Mouse (Mus musculus): ENCODE data around the gene Bcam. TPM values are rescaled to one million over a fixed set of nuclear protein-coding genes. Genes with fewer than 3 reads are reported as not detected.

The Bcam gene
- polyA plus RNA-seq, 1 experiment = 29.3 TPM

DNA sequence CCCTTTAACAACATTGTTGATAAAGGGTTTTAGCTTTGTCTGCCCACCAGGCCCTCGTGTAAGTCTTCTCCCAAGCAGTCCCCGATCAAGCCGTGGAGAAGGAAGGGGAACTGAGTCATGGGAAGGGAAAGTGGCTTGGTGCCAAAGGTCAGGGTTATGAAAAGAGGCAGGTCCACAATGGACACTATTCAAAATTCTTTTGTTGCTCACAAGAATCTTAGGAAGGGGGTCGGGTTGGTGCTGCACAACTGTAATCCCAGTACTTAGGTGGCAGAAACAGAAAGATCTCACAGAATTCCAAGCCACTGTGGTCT, 19.8 kb downstream of the Bcam start:
- H3ac ChIP-seq (ENCODE audit: control insufficient read depth, insufficient read length) = no peak overlapping the region
- H3K4me2 ChIP-seq (ENCODE audit: low read depth) = peak overlapping the region; percentile 69
- H3K36me3 ChIP-seq (ENCODE audit: control insufficient read depth, insufficient read depth) = no peaks in the 10 kb centered on the region
- TF ChIP-seq REST (IDR thresholded peaks at IDR 0.05; ENCODE audit: insufficient read depth, insufficient read length) (no peak), TCF12 (IDR thresholded peaks at IDR 0.05; ENCODE audit: insufficient read depth, poor library complexity, severe bottlenecking) (no peak), MYOG (IDR thresholded peaks at IDR 0.05; ENCODE audit: control insufficient read depth in 1 of 3, insufficient read depth in 1 of 3, insufficient read length in 2 of 3, low read depth in 2 of 3) (no peak), E2F4 (IDR thresholded peaks at IDR 0.05; ENCODE audit: insufficient read depth) (no peak), TCF3 (IDR thresholded peaks at IDR 0.05; ENCODE audit: insufficient read length, low read depth) (no peak), USF1 (IDR thresholded peaks at IDR 0.05; ENCODE audit: low read depth) (no peak), POLR2AphosphoS2 (IDR thresholded peaks at IDR 0.05; ENCODE audit: insufficient read length, low read depth) (no peak), POLR2A (IDR thresholded peaks at IDR 0.05; ENCODE audit: insufficient read length, low read depth) (no peak), CEBPB (IDR thresholded peaks at IDR 0.05; ENCODE audit: insufficient read depth, poor library complexity, severe bottlenecking) (no peak), MYOD1 (IDR thresholded peaks at IDR 0.05; ENCODE audit: control insufficient read depth in 1 of 3, insufficient read length in 2 of 3, low read depth in 2 of 3) (no peak), MAX (IDR thresholded peaks at IDR 0.05; ENCODE audit: low read depth) (no peak), SRF (IDR thresholded peaks at IDR 0.05; ENCODE audit: control insufficient read depth, insufficient read length, low read depth) (no peak)
- H3K79me2 ChIP-seq (ENCODE audit: control insufficient read depth, insufficient read depth) = no peaks in the 10 kb centered on the region
- H3K27me3 ChIP-seq (ENCODE audit: control insufficient read depth, insufficient read depth, insufficient read length) = no peaks in the 10 kb centered on the region
- H3K4me3 ChIP-seq = peak overlapping the region; percentile 63

DNA sequence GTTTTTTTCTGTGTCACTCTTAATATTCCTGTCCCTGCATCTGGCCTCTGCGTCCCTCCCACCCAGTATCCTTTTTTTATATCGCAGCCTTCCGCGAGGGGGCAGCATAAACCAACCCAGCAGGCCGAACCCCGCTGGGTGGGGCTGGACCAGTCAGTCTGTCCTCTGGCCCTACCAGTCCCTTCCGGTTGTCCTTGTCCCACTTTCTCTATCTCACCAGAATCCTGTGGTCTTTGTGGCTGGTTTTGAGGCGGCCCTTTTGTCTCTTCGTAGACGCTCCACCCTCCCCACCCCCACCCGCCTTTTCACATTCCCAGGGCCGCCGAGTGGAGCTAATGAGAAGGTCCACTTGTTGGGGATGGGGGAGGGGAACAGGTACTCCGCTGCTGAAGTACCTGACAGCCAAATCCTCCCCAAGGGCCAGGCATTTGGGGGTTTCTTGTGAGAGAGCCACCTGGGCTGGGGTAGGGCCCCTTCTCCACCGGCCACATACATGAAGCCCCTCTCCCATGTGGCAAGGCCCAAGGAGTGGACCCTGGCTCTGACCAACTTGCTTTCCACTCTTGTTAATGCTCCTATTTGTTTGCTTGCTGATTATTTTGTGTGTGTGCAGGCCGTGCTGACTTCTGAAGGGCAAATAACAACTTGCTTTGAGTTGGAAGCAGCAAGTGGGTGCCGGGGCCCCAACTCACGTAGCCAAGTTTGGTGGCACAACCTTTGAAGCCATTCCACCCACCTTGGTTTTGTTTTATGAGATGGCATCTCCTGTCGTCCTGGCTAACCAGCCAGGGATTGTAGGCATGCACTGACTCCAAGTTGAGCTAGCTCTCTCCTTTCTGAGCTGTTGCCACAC, 20.4 kb downstream of the Bcam start, which contains the start of gene Nectin2:
TSS of gene Nectin2 (minus strand) at position 267 of the 853 bp plus-strand sequence.
- H3K79me2 ChIP-seq (ENCODE audit: control insufficient read depth, insufficient read depth) = no peaks in the 10 kb centered on the region
- no peak for TF ChIP-seq MAX (IDR thresholded peaks at IDR 0.05; ENCODE audit: low read depth)
- TF ChIP-seq TCF12 (IDR thresholded peaks at IDR 0.05; ENCODE audit: insufficient read depth, poor library complexity, severe bottlenecking) = no peak
- TF ChIP-seq TCF3 (IDR thresholded peaks at IDR 0.05; ENCODE audit: insufficient read length, low read depth) = no peak
- TF ChIP-seq E2F4 (IDR thresholded peaks at IDR 0.05; ENCODE audit: insufficient read depth) = no peak
- no peak for TF ChIP-seq REST (IDR thresholded peaks at IDR 0.05; ENCODE audit: insufficient read depth, insufficient read length)
- no peak for TF ChIP-seq MYOG (IDR thresholded peaks at IDR 0.05; ENCODE audit: control insufficient read depth in 1 of 3, insufficient read depth in 1 of 3, insufficient read length in 2 of 3, low read depth in 2 of 3)
- TF ChIP-seq POLR2AphosphoS2 (IDR thresholded peaks at IDR 0.05; ENCODE audit: insufficient read length, low read depth) = no peak
- no peak for TF ChIP-seq SRF (IDR thresholded peaks at IDR 0.05; ENCODE audit: control insufficient read depth, insufficient read length, low read depth)
- TF ChIP-seq CEBPB (IDR thresholded peaks at IDR 0.05; ENCODE audit: insufficient read depth, poor library complexity, severe bottlenecking) = no peak
- TF ChIP-seq POLR2A (IDR thresholded peaks at IDR 0.05; ENCODE audit: insufficient read length, low read depth) = no peak
- TF ChIP-seq MYOD1 (IDR thresholded peaks at IDR 0.05; ENCODE audit: control insufficient read depth in 1 of 3, insufficient read length in 2 of 3, low read depth in 2 of 3) = no peak
- TF ChIP-seq USF1 (IDR thresholded peaks at IDR 0.05; ENCODE audit: low read depth) = no peak
- no peaks in the 10 kb centered on the region for H3K36me3 ChIP-seq (ENCODE audit: control insufficient read depth, insufficient read depth)

DNA sequence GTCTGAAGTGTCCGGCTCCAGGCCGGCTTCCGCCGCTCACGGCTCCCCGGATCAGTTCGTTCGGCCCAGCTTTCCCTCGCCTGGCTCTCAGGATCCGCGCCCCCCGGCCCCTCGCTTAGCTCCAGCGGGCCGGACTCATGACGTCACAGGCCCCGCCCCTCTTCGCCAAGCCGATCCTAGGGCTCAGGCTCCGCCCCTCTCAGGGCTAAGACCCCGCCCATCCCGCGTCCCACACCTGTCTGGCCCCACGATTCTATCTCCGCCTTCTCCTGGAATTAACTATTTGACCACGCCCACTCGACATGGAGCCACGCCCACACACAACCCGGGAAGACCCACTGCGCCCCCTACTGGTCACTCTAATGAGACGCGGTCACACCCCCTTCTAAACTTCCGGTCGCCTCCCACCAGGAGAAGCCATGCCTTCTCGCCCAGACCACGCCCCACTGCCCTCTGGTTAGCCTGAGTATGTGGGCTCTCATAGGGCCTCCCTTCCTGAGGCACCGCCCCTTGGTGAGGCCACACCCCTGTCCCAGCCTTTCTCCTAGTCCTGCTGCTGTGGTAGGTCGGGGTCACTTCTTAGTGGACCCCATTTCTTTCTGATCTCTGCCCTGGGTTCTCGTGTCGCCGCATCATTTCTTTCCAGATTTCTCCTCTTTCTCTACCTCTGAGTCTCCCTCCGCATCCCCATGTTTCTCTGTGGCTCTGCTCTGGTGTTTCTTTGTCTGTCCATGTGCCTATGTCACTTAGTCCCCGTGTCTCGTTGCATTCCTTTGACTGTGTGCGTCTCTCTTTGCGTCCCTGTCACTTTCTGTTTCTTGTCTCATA, 21.2 kb downstream of the Bcam start:
- Histone ChIP-seq H3K4me3 (peak overlapping the region; percentile 63), H3K79me2 (ENCODE audit: control insufficient read depth, insufficient read depth) (no peaks in the 10 kb centered on the region), H3ac (ENCODE audit: control insufficient read depth, insufficient read length) (peak overlapping the region; percentile 23), H3K27me3 (ENCODE audit: control insufficient read depth, insufficient read depth, insufficient read length) (no peaks in the 10 kb centered on the region), H3K36me3 (ENCODE audit: control insufficient read depth, insufficient read depth) (no peaks in the 10 kb centered on the region), H3K4me2 (ENCODE audit: low read depth) (peak overlapping the region; percentile 92)
- no peak for TF ChIP-seq E2F4 (IDR thresholded peaks at IDR 0.05; ENCODE audit: insufficient read depth)
- TF ChIP-seq MYOG (IDR thresholded peaks at IDR 0.05; ENCODE audit: control insufficient read depth in 1 of 3, insufficient read depth in 1 of 3, insufficient read length in 2 of 3, low read depth in 2 of 3) = peak in 2 of 3 experiments; percentile 27 to 63
- no peak for TF ChIP-seq REST (IDR thresholded peaks at IDR 0.05; ENCODE audit: insufficient read depth, insufficient read length)
- peak; percentile 61 for TF ChIP-seq SRF (IDR thresholded peaks at IDR 0.05; ENCODE audit: control insufficient read depth, insufficient read length, low read depth)
- TF ChIP-seq POLR2A (IDR thresholded peaks at IDR 0.05; ENCODE audit: insufficient read length, low read depth) = peak; percentile 49
- TF ChIP-seq MYOD1 (IDR thresholded peaks at IDR 0.05; ENCODE audit: control insufficient read depth in 1 of 3, insufficient read length in 2 of 3, low read depth in 2 of 3) = peak in 2 of 3 experiments; percentile 71 to 74
- TF ChIP-seq CEBPB (IDR thresholded peaks at IDR 0.05; ENCODE audit: insufficient read depth, poor library complexity, severe bottlenecking) = no peak

More for the DNA sequence above, 20.4 kb downstream of the Bcam start, which contains the start of gene Nectin2:
- no peaks in the 10 kb centered on the region for H3K27me3 ChIP-seq (ENCODE audit: control insufficient read depth, insufficient read depth, insufficient read length)
- H3K4me3 ChIP-seq = peak within 1 kb of the TSS; percentile 63
- H3ac ChIP-seq (ENCODE audit: control insufficient read depth, insufficient read length) = peak within 1 kb of the TSS; percentile 23
- H3K4me2 ChIP-seq (ENCODE audit: low read depth) = peak within 1 kb of the TSS; percentile 92
